Mouse (Mus musculus) left cerebral cortex, postnatal 14 days (tissue): ENCODE results near the gene Hsd17b2. TPM values are rescaled to one million over a fixed set of nuclear protein-coding genes. Genes with fewer than 3 reads are reported as not detected.
A peak's percentile ranks its signal among the peaks of the same experiment; 100 is the strongest.

Experiments
- DNase-seq, 2 experiments: peaks; one replicate each; pipeline ENCODE4 v3.0.0; 2021 to 2022; ENCODE audit warnings: low spot score in 2 of 2, mixed read lengths in 1 of 2
- intact Hi-C: fragments of 180-260 bp; cut with DNase I; formaldehyde crosslinking; loops from one replicate; pipeline ENCODE4 v1.15.1; 2025
- total RNA-seq, 2 experiments: library from RNA; stranded (reverse); gene quantifications; 2 replicates each; pipeline ENCODE4 v1.2.3; 2021

Hsd17b2 gene
- total RNA-seq, 2 experiments from 2014 or later: 0.26 TPM; not detected in 1

- intact Hi-C loops: no loop called here
- no peak for DNase-seq
These were observed 62.9 kb downstream of the Hsd17b2 start for GRCm38 (mm10) chr8:117764625-117765024.

- no peak for DNase-seq
- intact Hi-C loops: no loop called here
These were observed 64.2 kb downstream of the Hsd17b2 start for GRCm38 (mm10) chr8:117765947-117766346.

DNA sequence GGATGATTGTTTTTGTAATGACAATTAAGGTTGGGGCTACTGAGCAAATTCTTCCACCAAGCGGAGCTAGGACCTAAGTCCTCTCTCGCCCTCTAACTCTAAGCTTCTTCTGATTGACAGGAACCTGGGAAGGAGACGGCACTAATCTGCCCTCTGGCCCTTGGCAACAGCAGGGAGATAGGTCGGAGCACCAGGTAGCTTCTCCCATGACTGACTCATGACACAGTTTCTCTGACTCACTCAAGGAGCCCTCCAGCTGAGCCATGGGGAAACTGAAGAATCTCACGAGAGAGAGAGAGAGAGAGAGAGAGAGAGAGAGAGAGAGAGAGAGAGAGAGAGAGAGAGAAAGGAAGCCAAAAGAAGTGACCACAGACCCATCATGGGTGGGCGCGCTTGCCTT is 67.3 kb downstream of the Hsd17b2 start:
- intact Hi-C loops: no loop called here
- no peak for DNase-seq

DNA sequence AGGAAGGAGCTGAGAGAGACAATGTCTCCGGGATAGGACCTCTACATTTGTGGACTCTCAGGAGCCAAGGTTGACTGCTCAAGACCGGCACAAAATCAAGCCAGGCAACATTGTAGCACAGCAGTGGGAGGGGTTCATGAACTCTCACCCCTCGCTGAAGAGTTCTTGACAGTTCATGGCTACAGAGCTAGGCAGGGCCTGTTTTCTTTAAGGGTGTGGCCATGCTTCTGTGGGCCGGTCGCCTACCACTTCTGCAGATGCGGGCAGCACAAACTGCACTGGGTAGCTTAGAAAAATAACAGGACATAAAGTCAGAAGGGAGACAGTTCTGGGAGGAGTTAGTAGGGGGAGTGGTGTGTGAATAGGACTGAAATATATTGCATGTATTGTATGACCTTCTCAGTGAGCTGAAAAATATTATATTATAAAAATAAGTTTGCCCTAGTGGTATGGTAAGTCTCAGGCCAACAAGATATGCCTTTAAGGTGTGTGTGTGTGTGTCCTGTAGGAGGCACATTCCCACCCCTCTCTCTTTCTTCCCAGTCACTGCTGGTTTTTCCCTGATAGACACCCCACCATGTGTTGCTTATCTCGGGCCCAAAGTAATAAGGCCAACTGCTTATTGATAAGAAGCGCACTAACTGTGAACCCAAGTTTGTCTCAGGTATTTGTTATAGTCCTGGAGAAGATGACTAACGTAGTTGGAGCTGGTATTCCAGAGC is 69.6 kb downstream of the Hsd17b2 start:
- no peak for DNase-seq
- intact Hi-C loops: loop anchor here (5.0 kb wide), 1 partner anchor 91 kb away; no protein-coding TSS in a partner anchor

- peak; percentile 57 to 65 for DNase-seq
- intact Hi-C loops: loop anchor here (5.0 kb wide), 1 partner anchor 90 kb away; no protein-coding TSS in a partner anchor
These were observed 70.4 kb downstream of the Hsd17b2 start for GRCm38 (mm10) chr8:117772126-117772525.

DNA sequence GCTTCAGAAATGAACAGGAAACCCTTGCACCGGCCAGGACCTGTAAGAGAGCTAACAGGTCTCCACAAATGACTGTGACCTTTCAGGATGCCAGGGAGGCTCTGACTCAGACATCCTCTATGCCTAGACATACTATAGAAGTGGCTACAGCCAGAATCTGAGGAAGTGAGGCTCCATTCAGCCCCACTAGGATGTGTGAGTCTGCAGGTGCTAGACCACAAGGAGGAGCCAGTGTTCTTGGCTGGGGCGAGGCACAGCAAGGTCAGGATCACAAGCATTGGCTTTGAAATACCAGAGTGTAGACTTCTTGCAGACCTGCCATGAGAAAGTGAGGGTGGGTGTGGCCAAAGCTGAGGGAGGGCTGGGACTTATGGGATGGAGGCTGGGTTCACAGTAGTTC is 70.9 kb downstream of the Hsd17b2 start:
- DNase-seq: no peak

GRCm38 (mm10) chr8:117775626-117776025 is 73.9 kb downstream of the Hsd17b2 start:
- intact Hi-C loops: no loop called here
- no peak for DNase-seq

More for the DNA sequence above, 70.9 kb downstream of the Hsd17b2 start:
- intact Hi-C loops: loop anchor here (5.0 kb wide), 1 partner anchor 90 kb away; no protein-coding TSS in a partner anchor

- DNase-seq: no peak
- intact Hi-C loops: no loop called here
These were observed 74.4 kb downstream of the Hsd17b2 start for GRCm38 (mm10) chr8:117776075-117776474.

GRCm38 (mm10) chr8:117778531-117779322 is 77.0 kb downstream of the Hsd17b2 start:
- DNase-seq: peak in 1 of 2 experiments; percentile 50
- intact Hi-C loops: no loop called here

DNA sequence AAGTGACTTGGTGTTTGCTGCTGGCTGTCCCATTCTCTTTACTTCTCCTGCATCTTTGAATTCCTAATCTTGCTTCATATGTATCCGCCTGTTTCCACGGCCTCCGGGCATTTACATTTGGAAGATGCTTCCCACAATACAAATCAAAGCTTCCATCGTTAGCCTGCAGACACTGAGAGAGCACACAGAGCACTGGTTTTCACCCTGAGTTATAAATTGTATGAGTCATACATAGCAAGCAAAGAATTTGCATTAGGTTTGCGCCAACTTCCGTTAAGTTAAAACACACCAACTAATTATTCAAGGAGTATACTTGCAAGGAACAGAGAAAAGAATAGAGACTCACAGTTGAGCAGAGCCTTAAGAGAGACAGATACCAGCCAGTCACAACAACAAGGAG is 77.6 kb downstream of the Hsd17b2 start:
- intact Hi-C loops: no loop called here

DNA sequence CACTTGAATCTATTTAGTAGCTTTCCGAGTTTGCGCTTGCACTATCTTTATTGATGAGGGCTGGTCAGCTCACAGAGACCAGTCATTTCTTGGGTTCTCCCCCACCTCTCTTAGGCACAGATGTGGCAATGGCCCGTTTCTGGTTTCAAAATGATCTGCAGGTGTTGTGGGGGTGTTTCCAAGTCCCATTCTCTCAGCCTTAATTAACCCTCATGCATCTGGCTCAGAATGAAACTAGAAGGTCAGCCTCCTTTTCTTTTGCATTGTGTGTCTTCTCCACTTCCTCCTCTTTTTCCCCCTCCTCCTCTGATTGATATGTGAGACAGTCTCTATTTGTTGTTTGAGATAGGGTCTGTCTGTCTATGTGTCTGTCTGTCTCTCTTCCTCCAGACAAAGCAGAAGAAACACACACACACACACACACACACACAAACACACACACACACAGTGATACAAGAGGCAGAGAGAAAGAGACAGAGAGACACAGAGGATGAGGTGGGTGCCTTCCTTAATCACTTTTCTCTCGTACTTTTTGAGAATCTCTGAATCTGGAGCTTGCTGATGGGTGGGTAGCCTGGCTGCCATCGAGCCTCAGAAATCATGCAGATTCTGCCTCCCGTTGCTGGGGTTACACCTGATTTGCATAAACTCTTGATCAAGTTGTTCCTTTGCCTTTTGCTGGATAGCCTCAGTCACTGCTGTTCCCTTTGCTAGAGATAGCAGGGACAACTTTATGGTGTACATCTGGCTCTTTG is 79.8 kb downstream of the Hsd17b2 start:
- intact Hi-C loops: no loop called here
- no peak for DNase-seq

More for the DNA sequence above, 77.6 kb downstream of the Hsd17b2 start:
- DNase-seq: no peak

GRCm38 (mm10) chr8:117783021-117783420 is 81.3 kb downstream of the Hsd17b2 start:
- no peak for DNase-seq
- intact Hi-C loops: no loop called here

DNA sequence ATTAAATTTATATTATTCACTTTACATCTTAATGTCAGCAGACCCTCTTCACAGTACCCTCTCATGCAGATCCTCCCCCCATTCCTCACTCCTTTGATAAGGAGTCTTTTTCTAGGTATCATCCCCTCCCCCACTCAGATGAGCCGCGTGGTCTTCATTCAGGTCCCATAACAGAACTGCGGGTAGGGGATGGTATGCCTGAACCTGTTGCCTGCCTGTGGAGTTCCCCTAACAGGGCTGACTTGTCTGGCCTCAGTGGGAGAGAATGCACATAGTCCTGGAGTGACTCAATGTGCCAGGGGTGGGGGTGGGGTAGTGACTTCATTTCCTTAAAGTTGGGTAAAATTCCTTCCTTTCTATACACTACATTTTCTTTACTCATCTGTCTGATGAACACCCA is 84.7 kb downstream of the Hsd17b2 start:
- intact Hi-C loops: no loop called here

DNA sequence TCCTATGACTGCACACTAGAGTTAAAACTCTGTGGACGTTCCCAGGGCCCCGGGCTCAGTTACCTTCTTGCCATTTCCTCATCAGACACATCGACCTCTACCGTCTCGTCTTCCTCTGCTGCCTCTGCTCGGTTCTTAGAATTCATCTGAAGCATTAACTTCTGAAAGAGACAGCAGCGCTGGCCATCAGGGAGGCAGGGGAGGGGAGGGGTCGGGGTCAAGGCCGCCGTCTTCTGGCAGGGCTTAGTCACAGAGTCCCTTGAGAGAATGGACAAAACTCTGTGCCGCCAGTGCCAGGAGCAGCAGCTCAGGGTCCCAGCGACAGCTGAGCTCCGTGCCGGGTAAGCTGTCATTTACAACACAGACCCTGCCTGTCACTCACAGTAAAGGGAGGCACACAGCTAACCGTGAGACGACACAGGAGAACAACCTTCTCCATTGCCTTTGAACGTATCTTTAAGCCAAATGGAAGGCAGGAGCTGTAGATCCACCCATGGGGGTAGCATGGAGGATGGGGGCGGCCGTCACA is 91.0 kb downstream of the Hsd17b2 start:
- no peak for DNase-seq
- intact Hi-C loops: no loop called here

More for the DNA sequence above, 84.7 kb downstream of the Hsd17b2 start:
- no peak for DNase-seq

DNA sequence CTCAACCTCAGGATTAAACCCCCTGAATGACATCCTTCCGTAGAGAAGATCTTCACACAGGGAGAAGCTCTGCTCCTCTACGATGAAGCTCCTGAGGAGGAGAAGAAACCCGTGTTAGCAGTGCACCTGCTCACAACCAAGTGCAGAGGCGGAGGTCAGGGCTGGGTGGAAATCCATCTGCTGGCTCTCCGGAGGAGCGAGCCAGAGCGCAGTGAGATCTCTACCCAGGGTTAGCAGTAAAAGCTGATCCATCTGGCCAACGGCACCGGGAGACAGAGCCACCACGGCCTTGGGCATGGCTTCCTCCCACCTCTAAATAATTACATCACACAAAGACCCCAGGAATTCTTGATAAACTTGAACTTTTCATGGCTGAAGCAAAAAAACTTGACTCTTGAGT is 92.9 kb downstream of the Hsd17b2 start:
- DNase-seq: no peak

DNA sequence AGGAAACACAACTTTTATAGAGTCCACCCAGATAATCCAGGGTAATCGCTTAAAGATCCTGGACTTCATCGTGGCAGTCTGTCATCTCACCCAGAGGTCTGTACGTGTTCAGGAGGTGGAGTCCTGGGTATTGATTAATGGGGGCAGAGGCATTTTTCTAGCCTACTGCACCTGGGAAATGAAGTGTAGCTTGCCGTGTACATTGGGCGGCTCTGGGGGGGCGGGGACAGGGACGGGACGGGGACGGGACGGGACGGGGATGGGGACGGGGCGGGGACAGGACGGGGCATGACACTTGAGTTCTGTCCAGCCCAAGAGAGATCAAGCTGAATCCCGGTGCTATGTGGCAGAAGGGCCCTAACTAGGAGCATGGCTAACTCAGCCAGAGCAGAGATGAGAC is 94.8 kb downstream of the Hsd17b2 start:
- DNase-seq: no peak
- intact Hi-C loops: no loop called here

More for the DNA sequence above, 92.9 kb downstream of the Hsd17b2 start:
- intact Hi-C loops: no loop called here

- DNase-seq: no peak
- intact Hi-C loops: no loop called here
These were observed 96.4 kb downstream of the Hsd17b2 start for GRCm38 (mm10) chr8:117798066-117798465.

GRCm38 (mm10) chr8:117801443-117802298 is 100.0 kb downstream of the Hsd17b2 start, which contains the start of gene Mphosph6:
TSS of gene Mphosph6 (minus strand) at chr8:117801943.
- intact Hi-C loops: no loop called here
- peak; percentile 97 to 98 for DNase-seq

DNA sequence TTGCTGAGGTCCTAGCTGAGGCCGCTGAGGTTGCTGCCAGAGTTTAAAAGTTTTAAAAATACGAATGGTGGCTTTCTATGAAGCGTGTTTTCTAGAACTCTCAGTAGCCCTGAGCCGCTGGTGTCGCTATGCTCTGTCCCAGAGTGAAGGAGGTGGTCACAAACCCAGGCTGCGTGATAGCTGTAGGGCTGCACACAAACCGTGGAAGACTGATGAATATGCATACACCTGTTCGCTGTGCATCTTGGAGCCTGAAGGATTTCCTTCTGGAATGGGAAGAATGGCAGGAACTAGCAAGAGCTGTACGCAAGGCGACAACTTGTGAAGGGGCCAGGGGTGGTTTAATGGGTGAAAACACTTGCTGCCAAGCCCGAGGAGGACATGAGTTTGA is 100.6 kb downstream of the Hsd17b2 start:
- intact Hi-C loops: no loop called here
- DNase-seq: peak; percentile 33 to 52
